Mouse (Mus musculus): ENCODE measurements around the gene Dgcr2. TPM values are rescaled to one million over a fixed set of nuclear protein-coding genes. Genes with fewer than 3 reads are reported as not detected.

Gene Dgcr2
- polyA plus RNA-seq, 1 experiment from 2014 or later, result 105 TPM

- H3K36me3 ChIP-seq (replicated peaks; ENCODE audit: control insufficient read depth, insufficient read depth), result peaks cover 11% of the 10 kb centered on the region
- H3K4me3 ChIP-seq (replicated peaks; ENCODE audit: low read length), result 0 out of 2 replicates have a peak overlapping the region, but pooled peaks have one; percentile 88
- peaks cover 16% of the 10 kb centered on the region for H3K4me1 ChIP-seq (replicated peaks; ENCODE audit: control insufficient read depth, insufficient read depth, low read length)
- 9% methylated on average over 20 of the region's 20 CpGs for whole genome bisulfite sequencing
- DNase-seq (ENCODE audit: low spot score) (no peak), ATAC-seq (ENCODE audit: low FRiP score) (no peak)
- peak overlapping the region; percentile 98 for H3K9ac ChIP-seq
- no peak overlapping the region for H3K27ac ChIP-seq
- H3K9me3 ChIP-seq (ENCODE audit: control insufficient read depth, low read length), result no peaks in the 10 kb centered on the region
- peak overlapping the region; percentile 72; the same call in 1 of the 2 replicates for H3K4me2 ChIP-seq (replicated peaks)
- H3K27me3 ChIP-seq (ENCODE audit: control insufficient read depth, insufficient read depth, low read length), result peaks cover 39% of the 10 kb centered on the region
Measured at GRCm38 (mm10) chr16:17920586-17920985, 22.2 kb upstream of the Dgcr2 start.

GRCm38 (mm10) chr16:17914307-17915249 lies 16.2 kb upstream of the Dgcr2 start, which contains the start of gene Gsc2:
Gene Gsc2 (minus strand): TSS chr16:17915059.
- no peak for ATAC-seq (ENCODE audit: low FRiP score)
- Histone ChIP-seq H3K9ac (0 out of 2 replicates have a peak within 1 kb of the TSS, but pooled peaks have one; percentile 18), H3K27me3 (ENCODE audit: control insufficient read depth, insufficient read depth, low read length) (peaks cover 71% of the 10 kb centered on the region)

DNA sequence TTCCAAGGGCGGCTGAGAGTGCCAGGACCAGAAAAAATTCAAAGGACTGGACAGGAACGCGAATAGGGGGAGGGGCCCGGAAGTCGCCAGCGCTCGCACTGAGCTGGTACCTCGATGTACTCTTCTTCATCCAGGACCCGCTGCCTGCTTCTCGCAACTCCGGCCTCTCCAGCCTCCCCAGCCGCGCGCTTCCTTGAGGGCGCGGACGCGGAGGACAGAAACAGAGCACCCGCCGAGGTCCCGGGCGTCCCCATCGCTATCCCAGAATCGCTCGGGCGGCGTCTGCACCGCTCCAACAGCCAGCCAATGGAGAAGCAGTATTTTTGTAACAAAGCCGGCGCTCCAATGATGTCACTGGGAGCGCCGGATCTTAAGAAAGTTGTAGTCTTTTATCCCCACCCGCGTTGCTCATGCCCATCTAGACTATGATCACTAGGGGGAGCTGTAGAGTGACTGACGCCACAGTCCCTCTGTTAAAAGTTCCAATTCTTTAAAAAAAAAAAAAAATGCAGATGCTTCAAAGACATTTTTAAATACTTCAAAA lies 12.8 kb upstream of the Dgcr2 start, which contains the start of gene Ess2:
Ess2 (minus strand) TSS at position 297 of the 544 bp plus-strand sequence.
- H3K27ac ChIP-seq, result peak within 1 kb of the TSS; percentile 79
- peaks cover 33% of the 10 kb centered on the region for H3K36me3 ChIP-seq (replicated peaks; ENCODE audit: control insufficient read depth, insufficient read depth)
- ATAC-seq (ENCODE audit: low FRiP score) (peak; percentile 94), DNase-seq (ENCODE audit: low spot score) (peak; percentile 97)
- H3K4me2 ChIP-seq (replicated peaks), result peak within 1 kb of the TSS; percentile 94
- peaks cover 46% of the 10 kb centered on the region for H3K27me3 ChIP-seq (ENCODE audit: control insufficient read depth, insufficient read depth, low read length)
- H3K9me3 ChIP-seq (ENCODE audit: control insufficient read depth, low read length), result no peaks in the 10 kb centered on the region
- H3K4me3 ChIP-seq (replicated peaks; ENCODE audit: low read length), result peak within 1 kb of the TSS; percentile 73
- H3K4me1 ChIP-seq (replicated peaks; ENCODE audit: control insufficient read depth, insufficient read depth, low read length), result peaks cover 10% of the 10 kb centered on the region
- under 1% methylated on average over 35 of the region's 35 CpGs for WGBS
- peak within 1 kb of the TSS; percentile 80 for H3K9ac ChIP-seq

More at GRCm38 (mm10) chr16:17914307-17915249, 16.2 kb upstream of the Dgcr2 start, which contains the start of gene Gsc2:
- Histone ChIP-seq H3K9me3 (ENCODE audit: control insufficient read depth, low read length) (no peaks in the 10 kb centered on the region), H3K4me1 (replicated peaks; ENCODE audit: control insufficient read depth, insufficient read depth, low read length) (peaks cover 10% of the 10 kb centered on the region), H3K27ac (no peak within 1 kb of the TSS), H3K36me3 (replicated peaks; ENCODE audit: control insufficient read depth, insufficient read depth) (no peaks in the 10 kb centered on the region), H3K4me3 (replicated peaks; ENCODE audit: low read length) (peak within 1 kb of the TSS; percentile 29), H3K4me2 (replicated peaks) (peak within 1 kb of the TSS; percentile 50)
- no peak for DNase-seq (ENCODE audit: low spot score)
- WGBS, result under 1% methylated on average over 105 of the region's 106 CpGs

- Histone ChIP-seq H3K9ac (no peak overlapping the region), H3K9me3 (ENCODE audit: control insufficient read depth, low read length) (no peaks in the 10 kb centered on the region), H3K4me2 (replicated peaks) (no peak overlapping the region), H3K4me3 (replicated peaks; ENCODE audit: low read length) (no peak overlapping the region), H3K27ac (no peak overlapping the region), H3K27me3 (ENCODE audit: control insufficient read depth, insufficient read depth, low read length) (no peaks in the 10 kb centered on the region), H3K4me1 (replicated peaks; ENCODE audit: control insufficient read depth, insufficient read depth, low read length) (peaks cover 9% of the 10 kb centered on the region; the same call in 1 of the 2 replicates), H3K36me3 (replicated peaks; ENCODE audit: control insufficient read depth, insufficient read depth) (peaks cover 26% of the 10 kb centered on the region)
- ATAC-seq (ENCODE audit: low FRiP score), result no peak
- no peak for DNase-seq (ENCODE audit: low spot score)
Measured at GRCm38 (mm10) chr16:17896091-17896490, 2.3 kb downstream of the Dgcr2 start.

DNA sequence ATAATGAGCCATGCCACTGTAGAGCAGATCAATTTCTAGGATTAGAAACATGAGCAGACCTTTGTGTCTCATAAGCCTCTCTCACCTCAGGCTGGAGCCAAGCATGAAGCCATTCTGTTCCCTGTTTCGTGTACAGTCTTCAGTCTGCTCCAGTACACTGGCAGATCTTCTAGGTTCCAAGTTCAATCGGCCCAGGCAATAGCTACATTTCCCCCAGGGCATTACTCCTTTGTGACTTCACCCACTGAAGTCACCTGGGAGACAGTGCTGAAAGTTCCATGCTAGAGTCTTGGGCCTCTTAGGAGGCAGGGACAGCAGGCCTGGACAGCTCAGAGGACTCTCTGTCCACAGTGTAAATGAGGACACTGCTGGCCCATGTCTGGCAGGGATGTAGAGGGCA lies 4.4 kb downstream of the Dgcr2 start, which contains the start of gene Tssk1:
Tssk1 (plus strand) TSS at position 301 of the 400 bp plus-strand sequence.
- H3K4me3 ChIP-seq (replicated peaks; ENCODE audit: low read length), result no peak within 1 kb of the TSS
- ATAC-seq (ENCODE audit: low FRiP score), result no peak
- no peak for DNase-seq (ENCODE audit: low spot score)
- WGBS, result 81% methylated on average over 2 of the region's 2 CpGs
- H3K4me2 ChIP-seq (replicated peaks), result no peak within 1 kb of the TSS
- 0 out of 2 replicates have a peak, but pooled peaks cover 6% of the 10 kb centered on the region for H3K36me3 ChIP-seq (replicated peaks; ENCODE audit: control insufficient read depth, insufficient read depth)
- H3K9me3 ChIP-seq (ENCODE audit: control insufficient read depth, low read length), result no peaks in the 10 kb centered on the region
- peaks cover 22% of the 10 kb centered on the region for H3K4me1 ChIP-seq (replicated peaks; ENCODE audit: control insufficient read depth, insufficient read depth, low read length)
- no peak within 1 kb of the TSS for H3K27ac ChIP-seq
- no peak within 1 kb of the TSS for H3K9ac ChIP-seq
- no peaks in the 10 kb centered on the region for H3K27me3 ChIP-seq (ENCODE audit: control insufficient read depth, insufficient read depth, low read length)

DNA sequence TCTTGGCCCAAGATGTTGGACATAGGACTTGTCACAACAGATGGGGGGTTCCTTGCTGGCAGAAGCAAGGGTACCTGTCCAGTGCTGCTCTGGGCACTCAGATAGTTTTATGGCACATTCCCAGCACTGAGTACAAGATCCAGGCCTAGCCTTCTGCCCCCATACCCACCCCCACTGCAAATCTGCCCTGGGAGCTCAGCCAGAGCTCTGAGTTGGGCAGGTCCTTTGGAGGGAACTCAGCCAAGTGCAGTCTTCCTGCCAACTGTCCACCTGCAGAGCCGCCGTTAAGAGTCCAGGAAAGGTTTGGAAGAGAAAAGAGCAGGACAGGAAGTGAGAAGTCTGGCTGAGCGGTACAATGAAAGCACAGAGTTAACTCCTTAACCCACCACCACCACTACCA lies 5.8 kb downstream of the Dgcr2 start:
- ATAC-seq (ENCODE audit: low FRiP score), result no peak
- H3K36me3 ChIP-seq (replicated peaks; ENCODE audit: control insufficient read depth, insufficient read depth), result no peaks in the 10 kb centered on the region
- H3K4me3 ChIP-seq (replicated peaks; ENCODE audit: low read length), result no peak overlapping the region
- H3K4me1 ChIP-seq (replicated peaks; ENCODE audit: control insufficient read depth, insufficient read depth, low read length), result peaks cover 22% of the 10 kb centered on the region
- 66% methylated on average over 3 of the region's 3 CpGs for WGBS
- no peak overlapping the region for H3K9ac ChIP-seq
- peak overlapping the region; percentile 68; the same call in 1 of the 2 replicates for H3K4me2 ChIP-seq (replicated peaks)
- H3K27ac ChIP-seq, result no peak overlapping the region
- no peak for DNase-seq (ENCODE audit: low spot score)
- no peaks in the 10 kb centered on the region for H3K9me3 ChIP-seq (ENCODE audit: control insufficient read depth, low read length)
- no peaks in the 10 kb centered on the region for H3K27me3 ChIP-seq (ENCODE audit: control insufficient read depth, insufficient read depth, low read length)

GRCm38 (mm10) chr16:17891567-17891959 lies 6.8 kb downstream of the Dgcr2 start, which contains the start of gene Gm20518:
Gene Gm20518 (minus strand): TSS chr16:17891671.
- no peaks in the 10 kb centered on the region for H3K36me3 ChIP-seq (replicated peaks; ENCODE audit: control insufficient read depth, insufficient read depth)

DNA sequence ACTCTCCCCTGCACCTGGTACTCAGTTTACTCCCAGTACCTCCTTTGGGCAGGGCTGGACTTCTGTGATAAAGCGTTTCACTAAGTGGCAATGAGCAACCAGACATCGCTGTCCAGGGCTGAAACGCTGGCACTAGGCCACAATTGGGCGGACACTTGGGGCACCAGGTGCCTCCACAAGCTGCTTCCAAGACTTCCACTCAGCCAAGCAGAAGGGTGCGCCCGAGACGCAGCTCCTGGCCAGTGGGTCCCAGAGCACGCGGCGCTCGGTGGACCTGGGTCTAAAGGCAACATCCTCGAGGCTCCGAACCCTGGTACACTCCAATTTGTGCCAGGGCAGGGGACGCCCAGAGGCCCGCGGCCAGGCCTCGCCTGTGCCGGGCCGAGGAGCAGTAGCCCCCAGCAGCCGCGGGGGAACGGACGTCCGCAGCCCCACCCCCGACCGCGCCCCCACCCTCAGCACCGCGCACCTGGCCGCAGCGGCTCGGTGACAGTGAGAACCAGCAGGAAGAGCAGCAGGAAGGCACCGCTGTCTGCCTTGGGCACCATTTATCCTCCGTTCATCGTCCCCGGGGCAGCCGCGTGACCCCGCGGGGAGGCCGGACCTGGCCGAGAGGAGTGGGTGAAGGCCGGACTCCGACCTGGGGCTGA lies 7.3 kb downstream of the Dgcr2 start:
- H3K4me1 ChIP-seq (replicated peaks; ENCODE audit: control insufficient read depth, insufficient read depth, low read length), result peaks cover 25% of the 10 kb centered on the region
- H3K4me3 ChIP-seq (replicated peaks; ENCODE audit: low read length), result peak overlapping the region; percentile 88
- ATAC-seq (ENCODE audit: low FRiP score) (peak; percentile 69), DNase-seq (ENCODE audit: low spot score) (peak; percentile 55)
- no peaks in the 10 kb centered on the region for H3K36me3 ChIP-seq (replicated peaks; ENCODE audit: control insufficient read depth, insufficient read depth)
- no peaks in the 10 kb centered on the region for H3K9me3 ChIP-seq (ENCODE audit: control insufficient read depth, low read length)
- peak overlapping the region; percentile 96 for H3K27ac ChIP-seq
- 0% methylated on average over 44 of the region's 44 CpGs for WGBS
- peak overlapping the region; percentile 98 for H3K9ac ChIP-seq
- no peaks in the 10 kb centered on the region for H3K27me3 ChIP-seq (ENCODE audit: control insufficient read depth, insufficient read depth, low read length)
- peak overlapping the region; percentile 92 for H3K4me2 ChIP-seq (replicated peaks)

More at GRCm38 (mm10) chr16:17891567-17891959, 6.8 kb downstream of the Dgcr2 start, which contains the start of gene Gm20518:
- peak within 1 kb of the TSS; percentile 96 for H3K27ac ChIP-seq
- H3K9me3 ChIP-seq (ENCODE audit: control insufficient read depth, low read length), result no peaks in the 10 kb centered on the region
- WGBS, result 1% methylated on average over 35 of the region's 38 CpGs
- peaks cover 22% of the 10 kb centered on the region for H3K4me1 ChIP-seq (replicated peaks; ENCODE audit: control insufficient read depth, insufficient read depth, low read length)
- peak within 1 kb of the TSS; percentile 92 for H3K4me2 ChIP-seq (replicated peaks)
- peak within 1 kb of the TSS; percentile 98 for H3K9ac ChIP-seq
- DNase-seq (ENCODE audit: low spot score) (peak; percentile 99), ATAC-seq (ENCODE audit: low FRiP score) (peak; percentile 97)
- H3K4me3 ChIP-seq (replicated peaks; ENCODE audit: low read length), result peak within 1 kb of the TSS; percentile 88
- no peaks in the 10 kb centered on the region for H3K27me3 ChIP-seq (ENCODE audit: control insufficient read depth, insufficient read depth, low read length)

Data from hindbrain, embryonic 14.5 days (tissue).